Mouse (Mus musculus) ES-E14 (cell line): Measurements from ENCODE around the gene Rasip1.

Experiments used
- CHD2 ChIP-seq: IDR thresholded peaks from 2 replicates; pipeline ENCODE4 v1.6.1; 2014; ENCODE audit warnings: mild to moderate bottlenecking, low read depth, low read length, inconsistent platforms
- HCFC1 ChIP-seq: IDR thresholded peaks from 2 replicates; pipeline ENCODE4 v1.6.1; 2012; ENCODE audit warnings: low read length, inconsistent platforms, borderline replicate concordance; ENCODE audit not compliant: insufficient read depth
- ZC3H11A ChIP-seq: IDR thresholded peaks from 2 replicates; pipeline ENCODE4 v1.6.1; 2012; ENCODE audit warnings: low read depth, mild to moderate bottlenecking, inconsistent platforms, low read length, borderline replicate concordance
- ZNF384 ChIP-seq: IDR thresholded peaks from 2 replicates; pipeline ENCODE4 v1.6.1; 2012; ENCODE audit warnings: low read depth, low read length, inconsistent platforms

GRCm38 (mm10) chr7:45683396-45684050, 56.2 kb downstream of the Rasip1 start, which contains the start of gene Ntn5:
- TF ChIP-seq CHD2 (no peak), ZC3H11A (no peak), HCFC1 (no peak), ZNF384 (no peak)
